Mouse (Mus musculus) hindbrain, embryonic 12.5 days (tissue): ENCODE results near the gene Dda1. TPM values are rescaled to one million over a fixed set of nuclear protein-coding genes. Genes with fewer than 3 reads are reported as not detected.
A peak's percentile ranks its signal among the peaks of the same experiment; 100 is the strongest.
"Not testable (repeated sequence)": the region's sequence is repeated elsewhere in the genome, so short reads cannot be mapped to it uniquely, and the experiment has no call there.

ENCODE experiments used
- ATAC-seq: fragments of 200-750 bp; cut with Nextera tagmentation; 2 replicates; pipeline ENCODE4 v1.8.0; 2017; ENCODE audit warnings: moderate TSS enrichment; ENCODE audit not compliant: low FRiP score
- H3K27ac ChIP-seq: fragments of 300-500 bp; sonication (generic); 2 replicates; pipeline ENCODE4 v1.5.1; 2016; ENCODE audit warnings: mild to moderate bottlenecking
- H3K27me3 ChIP-seq: fragments of 300-500 bp; sonication (generic); 2 replicates; pipeline ENCODE4 v1.6.1; 2016; ENCODE audit warnings: mild to moderate bottlenecking
- H3K36me3 ChIP-seq: fragments of 300-500 bp; sonication (generic); 2 replicates; pipeline ENCODE4 v1.6.1; 2016; ENCODE audit warnings: mild to moderate bottlenecking
- H3K4me1 ChIP-seq: fragments of 300-500 bp; sonication (generic); 2 replicates; pipeline ENCODE4 v1.6.1; 2016
- H3K4me2 ChIP-seq: fragments of 300-500 bp; sonication (generic); replicated peaks from 2 replicates; pipeline ENCODE4 v1.6.1; 2016; ENCODE audit warnings: mild to moderate bottlenecking
- H3K4me3 ChIP-seq: fragments of 300-500 bp; sonication (generic); 2 replicates; pipeline ENCODE4 v1.5.1; 2016; ENCODE audit warnings: mild to moderate bottlenecking
- H3K9ac ChIP-seq: fragments of 300-500 bp; sonication (generic); 2 replicates; pipeline ENCODE4 v1.6.1; 2016; ENCODE audit warnings: mild to moderate bottlenecking, moderate library complexity
- H3K9me3 ChIP-seq: fragments of 300-500 bp; sonication (generic); replicated peaks from 2 replicates; pipeline ENCODE4 v1.6.1; 2016; ENCODE audit warnings: mild to moderate bottlenecking
- WGBS: fragments of 180-500 bp; shearing (Covaris S2); methylation state at CpG from one replicate; pipeline ENCODE4 v1.1.7; 2016; 5-methylcytosine and 5-hydroxymethylcytosine counted together
- polyA plus RNA-seq: library from polyadenylated mRNA; unstranded; fragments of >200 nt; fragmentation: Nextera tagmentation; extraction: Ambion mirVana; gene quantifications from 2 replicates; pipeline ENCODE4 v1.2.1, GENCODE M21; 2016

Gene Dda1
- polyA plus RNA-seq, 1 experiment from 2014 or later: 161 TPM

DNA sequence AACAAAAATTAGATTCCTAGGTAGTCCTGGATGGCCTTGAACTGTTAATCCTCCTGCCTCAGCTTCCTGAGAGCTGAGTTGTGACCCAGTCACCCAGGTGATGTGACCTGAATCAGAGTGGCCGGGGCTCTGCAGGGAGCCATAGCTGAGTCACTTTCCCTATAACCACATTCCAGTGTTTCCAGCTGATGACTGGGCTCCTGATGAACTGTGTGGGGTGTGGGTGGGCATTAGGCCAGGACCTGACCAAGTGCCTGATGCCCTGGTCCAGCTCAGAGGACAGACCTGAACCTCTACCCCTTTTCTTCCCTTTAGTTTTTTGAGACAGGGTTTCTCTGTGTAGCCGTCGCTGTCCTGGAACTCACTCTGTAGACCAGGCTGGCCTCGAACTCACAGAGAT is 36.3 kb downstream of the Dda1 start:
- Histone ChIP-seq H3K27me3 (peaks cover 52% of the 10 kb centered on the region), H3K4me3 (no peak overlapping the region), H3K4me1 (peaks cover 7% of the 10 kb centered on the region; the same call in 1 of the 2 replicates), H3K36me3 (no peaks in the 10 kb centered on the region), H3K9ac (no peak overlapping the region), H3K4me2 (no peak overlapping the region), H3K27ac (no peak overlapping the region), H3K9me3 (no peaks in the 10 kb centered on the region)
- ATAC-seq: no peak
- 95% methylated on average over 4 of the region's 4 CpGs for WGBS

DNA sequence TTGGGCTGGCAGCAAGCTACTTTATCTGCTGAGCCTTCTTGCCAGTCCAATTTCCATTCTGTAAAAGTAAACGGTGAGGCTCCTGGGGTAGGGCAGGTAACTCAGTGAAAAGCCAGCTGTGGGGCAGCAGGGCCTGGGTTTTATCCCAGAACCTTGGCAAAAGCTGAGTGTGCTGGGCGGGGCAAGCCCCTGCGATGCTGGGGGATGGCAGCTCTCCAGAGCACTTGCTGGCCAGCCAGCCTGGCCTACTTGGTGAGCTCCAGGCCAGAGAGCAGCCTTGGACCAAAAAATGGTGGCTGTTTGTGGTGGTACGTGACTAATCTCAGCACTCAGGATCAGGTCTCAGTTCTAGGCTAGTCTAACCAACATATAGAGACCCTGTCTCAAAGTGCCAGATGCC is 37.0 kb downstream of the Dda1 start:
- Histone ChIP-seq H3K9me3 (no peaks in the 10 kb centered on the region), H3K27me3 (peaks cover 55% of the 10 kb centered on the region), H3K9ac (no peak overlapping the region), H3K4me3 (no peak overlapping the region), H3K27ac (no peak overlapping the region), H3K4me2 (no peak overlapping the region), H3K36me3 (no peaks in the 10 kb centered on the region), H3K4me1 (peaks cover 7% of the 10 kb centered on the region; the same call in 1 of the 2 replicates)
- WGBS: 86% methylated on average over 4 of the region's 4 CpGs
- no peak for ATAC-seq

DNA sequence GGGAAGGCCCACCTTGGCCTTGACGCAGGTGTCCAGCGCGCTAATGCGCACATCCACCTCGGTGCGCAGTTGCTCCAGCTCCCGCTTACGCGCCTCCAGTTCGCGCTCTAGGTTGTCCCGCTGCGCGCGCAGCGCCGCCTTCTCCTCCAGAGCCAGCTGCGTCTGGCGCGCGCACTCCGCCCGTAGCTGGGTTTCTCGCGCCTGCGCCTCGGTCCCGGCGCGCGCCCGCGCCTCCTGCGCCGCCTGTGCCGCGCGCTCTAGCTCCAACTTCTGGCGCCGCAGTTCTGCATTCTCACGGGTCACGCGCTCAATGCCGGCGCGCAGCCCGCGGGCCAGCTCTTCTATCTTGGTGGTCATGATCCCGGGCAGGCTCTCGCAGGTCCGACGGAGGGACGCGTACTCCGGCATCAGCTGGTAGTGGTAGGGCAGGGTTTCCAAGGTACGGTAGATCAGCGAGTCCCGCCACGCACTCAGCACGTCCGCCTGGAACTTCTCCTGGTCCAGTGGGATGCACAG is 38.6 kb downstream of the Dda1 start:
- Histone ChIP-seq H3K4me2 (peak overlapping the region; percentile 59), H3K27ac (no peak overlapping the region), H3K9me3 (no peaks in the 10 kb centered on the region), H3K4me3 (peak overlapping the region; percentile 36), H3K9ac (peak overlapping the region; percentile 28; the same call in 1 of the 2 replicates), H3K27me3 (peaks cover 64% of the 10 kb centered on the region), H3K36me3 (no peaks in the 10 kb centered on the region), H3K4me1 (peaks cover 7% of the 10 kb centered on the region; the same call in 1 of the 2 replicates)
- under 1% methylated on average over 61 of the region's 61 CpGs for WGBS
- ATAC-seq: peak; percentile 80

DNA sequence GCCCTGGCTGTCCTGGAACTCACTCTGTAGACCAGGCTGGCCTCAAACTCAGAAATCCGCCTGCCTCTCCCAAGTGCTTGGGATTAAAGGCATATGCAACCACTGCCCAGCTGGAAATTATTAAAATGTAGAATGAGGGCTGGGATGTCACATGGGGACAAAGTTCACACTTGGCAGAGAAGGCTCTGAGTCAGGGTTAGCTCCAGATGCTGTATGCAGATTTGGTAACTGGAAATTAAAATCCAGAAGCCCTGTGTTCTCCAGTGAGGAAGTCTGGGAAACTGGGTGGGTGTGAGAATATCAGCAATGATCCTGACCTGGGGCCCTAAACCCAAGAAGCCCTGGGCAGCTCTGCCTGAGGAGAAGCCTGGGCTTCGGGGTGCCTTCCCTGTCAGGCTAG is 40.3 kb downstream of the Dda1 start:
- peaks cover 64% of the 10 kb centered on the region for H3K27me3 ChIP-seq
- 60% methylated on average over 2 of the region's 2 CpGs for WGBS
- no peaks in the 10 kb centered on the region for H3K36me3 ChIP-seq
- H3K4me2 ChIP-seq: no peak overlapping the region
- no peak overlapping the region for H3K27ac ChIP-seq
- ATAC-seq: no peak
- no peaks in the 10 kb centered on the region for H3K9me3 ChIP-seq
- peaks cover 7% of the 10 kb centered on the region; the same call in 1 of the 2 replicates for H3K4me1 ChIP-seq
- H3K9ac ChIP-seq: no peak overlapping the region
- no peak overlapping the region for H3K4me3 ChIP-seq

DNA sequence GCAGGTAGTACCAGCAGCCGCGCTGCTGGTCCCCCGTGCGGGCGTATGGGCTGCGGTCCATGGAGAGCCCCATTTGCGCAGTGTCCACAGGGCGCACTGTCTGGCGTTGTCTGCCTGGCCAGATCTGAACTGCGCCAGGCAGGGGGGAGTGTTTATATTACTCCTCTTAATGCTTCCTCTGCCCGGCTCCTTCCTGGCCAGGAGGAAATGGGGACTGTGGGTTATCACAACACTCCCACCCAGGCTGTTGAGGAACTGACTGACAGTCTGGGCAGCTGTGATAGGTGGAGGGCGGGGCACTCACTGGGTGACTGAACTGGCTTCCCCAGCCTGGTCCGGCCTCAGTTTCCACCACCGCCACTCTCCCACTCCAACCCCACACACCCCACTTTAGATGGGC is 42.6 kb downstream of the Dda1 start, which contains the start of gene Plvap:
TSS of gene Plvap (minus strand) at position 109 of the 400 bp plus-strand sequence.
- Histone ChIP-seq H3K4me1 (peaks cover 8% of the 10 kb centered on the region), H3K9me3 (no peaks in the 10 kb centered on the region), H3K27ac (no peak within 1 kb of the TSS), H3K36me3 (no peaks in the 10 kb centered on the region), H3K9ac (no peak within 1 kb of the TSS), H3K4me2 (no peak within 1 kb of the TSS), H3K4me3 (no peak within 1 kb of the TSS), H3K27me3 (peaks cover 48% of the 10 kb centered on the region)
- WGBS: 59% methylated on average over 14 of the region's 14 CpGs
- ATAC-seq: no peak

DNA sequence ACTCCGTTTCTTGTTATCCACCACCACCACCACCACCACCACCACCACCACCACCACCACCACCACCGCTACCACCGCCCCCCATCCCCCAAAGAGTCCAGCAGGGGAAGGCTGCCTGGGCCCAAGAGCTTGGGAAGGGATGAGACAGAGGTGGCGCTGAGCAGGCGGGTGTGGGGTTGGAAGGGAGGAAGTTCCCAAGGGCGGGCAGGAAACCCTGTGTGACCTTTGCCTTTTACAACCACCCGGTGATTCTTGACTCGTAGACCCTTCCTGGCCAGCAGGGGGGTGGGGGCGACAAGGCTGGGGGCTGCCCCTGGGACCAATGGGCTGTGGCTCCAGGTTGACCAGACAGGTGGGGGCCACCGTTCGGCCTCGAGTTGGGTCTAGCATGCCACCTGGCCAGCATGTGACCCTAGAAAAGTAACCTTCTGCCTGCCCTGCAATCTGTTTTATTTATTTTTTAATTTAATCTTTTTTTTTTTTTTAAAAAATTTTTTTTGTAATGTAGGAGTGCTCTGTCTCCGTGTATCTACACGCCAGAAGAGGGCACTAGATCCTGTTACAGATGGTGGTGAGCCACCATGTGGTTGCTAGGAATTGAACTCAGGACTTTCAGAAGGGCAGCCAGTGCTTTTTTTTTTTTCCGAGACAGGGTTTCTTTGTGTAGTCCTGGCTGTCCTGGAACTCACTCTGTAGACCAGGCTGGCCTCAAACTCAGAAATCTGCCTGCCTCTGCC is 44.2 kb downstream of the Dda1 start:
- Histone ChIP-seq H3K36me3 (no peaks in the 10 kb centered on the region), H3K9ac (no peak overlapping the region), H3K27ac (no peak overlapping the region), H3K27me3 (peaks cover 32% of the 10 kb centered on the region), H3K4me2 (no peak overlapping the region), H3K4me3 (no peak overlapping the region), H3K4me1 (peaks cover 9% of the 10 kb centered on the region), H3K9me3 (no peaks in the 10 kb centered on the region)
- 64% methylated on average over 14 of the region's 15 CpGs for WGBS
- ATAC-seq: no peak

DNA sequence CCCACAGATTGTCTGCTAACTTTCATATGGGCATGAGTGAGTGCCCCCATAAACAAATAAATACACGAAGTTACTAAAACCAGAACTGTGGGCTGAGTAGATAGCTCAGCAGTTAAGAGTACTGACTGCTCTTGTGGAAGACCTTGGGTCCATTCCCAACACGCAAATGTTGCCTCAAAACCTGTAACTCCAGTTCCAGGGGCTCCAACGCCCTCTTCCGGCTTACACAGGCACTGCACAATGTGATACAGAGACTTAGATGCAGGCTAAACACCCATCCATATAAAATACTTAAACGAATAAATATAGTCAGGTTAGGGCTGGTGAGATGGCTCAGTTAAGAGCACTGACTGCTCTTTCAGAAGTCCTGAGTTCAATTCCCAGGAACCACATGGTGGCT is 46.0 kb downstream of the Dda1 start:
- Histone ChIP-seq H3K4me3 (no peak overlapping the region), H3K27me3 (peaks cover 15% of the 10 kb centered on the region; the same call in 1 of the 2 replicates), H3K27ac (no peak overlapping the region), H3K36me3 (no peaks in the 10 kb centered on the region), H3K9me3 (no peaks in the 10 kb centered on the region), H3K4me1 (peaks cover 9% of the 10 kb centered on the region), H3K4me2 (no peak overlapping the region), H3K9ac (no peak overlapping the region)
- ATAC-seq: no peak
- 67% methylated on average over 5 of the region's 5 CpGs for WGBS

DNA sequence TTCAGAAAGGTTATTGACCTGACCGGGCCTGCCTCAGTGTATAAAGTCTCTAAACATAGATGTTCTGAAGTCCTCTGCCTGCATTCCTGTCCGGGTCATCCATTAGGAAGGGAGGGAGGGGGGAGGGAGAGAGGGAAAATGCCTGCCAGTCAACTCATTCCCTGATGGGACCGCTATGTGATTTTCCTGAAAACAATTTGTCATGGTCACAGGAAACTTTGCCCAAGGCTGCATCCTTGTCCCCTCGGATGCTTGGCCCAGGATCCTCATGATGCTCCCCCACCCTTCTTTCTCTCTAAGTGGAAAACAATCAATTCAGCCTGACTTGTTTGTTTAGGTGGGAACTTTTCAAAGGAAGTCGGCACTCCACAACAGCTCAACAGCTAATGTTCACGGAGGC is 47.8 kb downstream of the Dda1 start:
- Histone ChIP-seq H3K4me3 (no peak overlapping the region), H3K27ac (no peak overlapping the region), H3K27me3 (peaks cover 2% of the 10 kb centered on the region; the same call in 1 of the 2 replicates), H3K9ac (no peak overlapping the region), H3K4me2 (no peak overlapping the region), H3K9me3 (no peaks in the 10 kb centered on the region), H3K36me3 (no peaks in the 10 kb centered on the region), H3K4me1 (peaks cover 11% of the 10 kb centered on the region)
- WGBS: 9% methylated on average over 6 of the region's 6 CpGs
- ATAC-seq: no peak

DNA sequence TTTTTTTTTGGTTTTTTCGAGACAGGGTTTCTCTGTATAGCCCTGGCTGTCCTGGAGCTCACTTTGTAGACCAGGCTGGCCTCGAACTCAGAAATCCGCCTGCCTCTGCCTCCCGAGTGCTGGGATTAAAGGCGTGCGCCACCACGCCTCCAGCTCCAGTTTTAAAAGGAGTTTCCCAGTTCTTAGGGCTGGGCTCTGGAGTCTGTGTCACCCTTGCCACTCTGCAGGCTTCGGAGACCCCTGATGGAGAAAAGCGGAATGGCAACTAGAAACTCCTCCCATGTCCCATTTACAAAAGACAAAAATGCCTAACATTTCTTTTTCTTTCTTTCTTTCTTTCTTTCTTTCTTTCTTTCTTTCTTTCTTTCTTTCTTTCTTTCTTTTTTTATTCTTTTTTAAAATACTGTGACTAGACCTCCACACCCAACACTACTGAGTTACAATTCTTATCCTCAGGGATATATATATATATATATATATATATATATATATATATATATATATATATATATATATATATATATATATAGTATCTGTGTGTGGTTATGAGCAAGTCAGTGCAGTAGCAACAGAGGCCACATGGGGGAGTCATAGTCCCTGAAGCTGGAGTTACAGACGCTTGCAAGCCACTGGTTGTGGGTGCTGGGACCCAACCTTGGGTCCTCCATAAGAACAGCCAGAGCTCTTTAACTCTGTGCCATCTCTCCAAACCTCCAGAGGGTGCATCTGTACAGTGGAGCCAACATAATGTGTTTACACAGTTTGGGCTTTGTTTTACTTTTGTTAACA is 50.2 kb downstream of the Dda1 start:
- Histone ChIP-seq H3K27me3 (peaks cover 12% of the 10 kb centered on the region), H3K4me1 (peaks cover 11% of the 10 kb centered on the region)
- H3K4me3 ChIP-seq, H3K9me3 ChIP-seq, ATAC-seq, H3K4me2 ChIP-seq, H3K36me3 ChIP-seq, H3K27ac ChIP-seq, H3K9ac ChIP-seq: not testable (repeated sequence)
- 48% methylated on average over 8 of the region's 10 CpGs for WGBS

DNA sequence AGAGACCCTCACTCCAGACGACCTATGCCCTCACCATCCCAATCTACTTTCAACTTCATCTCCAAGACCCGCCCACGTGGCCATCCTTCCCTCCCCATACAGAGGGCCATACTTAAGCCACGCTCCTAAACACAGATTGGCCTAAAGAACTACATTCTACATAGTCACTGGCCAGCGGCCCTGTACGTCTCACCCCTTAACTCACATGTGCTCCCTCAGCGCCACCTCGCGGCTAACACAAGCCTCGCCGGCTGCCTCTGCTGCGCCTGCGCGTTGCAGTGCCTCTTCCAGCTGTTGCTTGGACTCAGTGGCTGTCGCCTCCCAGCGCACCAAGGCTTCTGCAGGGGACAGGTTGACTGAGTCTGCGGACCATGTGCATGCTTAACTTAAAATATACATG is 52.6 kb downstream of the Dda1 start:
- Histone ChIP-seq H3K36me3 (no peaks in the 10 kb centered on the region), H3K27ac (no peak overlapping the region), H3K4me2 (no peak overlapping the region), H3K4me1 (peaks cover 23% of the 10 kb centered on the region), H3K4me3 (no peak overlapping the region), H3K27me3 (peaks cover 36% of the 10 kb centered on the region), H3K9ac (no peak overlapping the region), H3K9me3 (no peaks in the 10 kb centered on the region)
- ATAC-seq: peak; percentile 65
- WGBS: 6% methylated on average over 17 of the region's 17 CpGs

DNA sequence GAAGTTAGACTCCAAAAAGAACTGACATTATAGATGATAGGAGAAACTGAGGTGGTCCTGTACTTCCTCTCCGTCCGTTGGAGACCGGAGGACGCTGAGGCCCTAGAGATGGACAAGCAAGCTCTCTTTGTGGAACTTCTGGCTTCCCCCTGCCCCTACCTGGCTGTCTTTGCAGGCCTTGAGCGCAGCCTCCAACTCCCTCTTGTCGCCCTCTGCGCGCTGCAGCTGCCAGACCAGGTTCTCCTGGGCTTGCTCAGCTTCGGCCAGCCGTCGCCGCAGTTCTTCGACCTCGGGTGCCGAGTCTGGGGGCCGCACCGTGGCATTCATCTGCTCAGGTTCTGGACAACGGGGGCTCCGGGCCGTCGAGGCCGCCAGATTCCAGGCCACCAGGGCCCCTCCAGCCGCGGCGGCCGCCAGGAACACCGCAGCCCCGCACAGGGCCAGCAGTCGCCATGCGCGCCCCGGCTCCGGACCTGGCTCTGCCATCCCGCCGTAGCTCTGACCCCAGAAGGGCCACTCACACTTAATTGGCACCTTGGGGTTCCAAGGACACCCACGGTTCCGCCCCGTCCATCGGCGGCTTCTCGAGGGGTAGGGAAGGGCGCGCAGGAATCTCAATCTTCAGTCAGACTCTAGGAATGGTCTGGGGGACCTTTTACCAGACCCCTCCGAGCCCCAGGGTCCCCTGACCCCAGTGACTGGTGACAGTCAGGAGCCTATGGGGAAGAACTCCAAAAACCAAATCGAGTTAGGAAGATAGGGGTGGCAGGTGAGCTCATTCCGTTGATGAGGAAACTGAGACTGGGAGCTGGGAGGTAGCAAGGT is 56.4 kb downstream of the Dda1 start, which contains the start of gene Ccdc194:
TSS of gene Ccdc194 (minus strand) at position 486 of the 825 bp plus-strand sequence.
- no peaks in the 10 kb centered on the region for H3K9me3 ChIP-seq
- H3K4me2 ChIP-seq: peak within 1 kb of the TSS; percentile 22; the same call in 1 of the 2 replicates
- peaks cover 18% of the 10 kb centered on the region for H3K4me1 ChIP-seq
- H3K9ac ChIP-seq: no peak within 1 kb of the TSS
- peaks cover 56% of the 10 kb centered on the region for H3K27me3 ChIP-seq
- 4% methylated on average over 46 of the region's 46 CpGs for WGBS
- peak within 1 kb of the TSS; percentile 12; the same call in 1 of the 2 replicates for H3K4me3 ChIP-seq
- no peak within 1 kb of the TSS for H3K27ac ChIP-seq
- no peaks in the 10 kb centered on the region for H3K36me3 ChIP-seq
- ATAC-seq: no peak
